Mouse (Mus musculus) monocyte, adult 2 months (primary cell): ENCODE results near the gene Gm9821.

ENCODE experiments used
- DNase-seq, 2 experiments: peaks; one replicate each; pipeline ENCODE4 v3.0.0; 2022; ENCODE audit warnings: low spot score in 2 of 2, low read depth in 1 of 2

Gene Gm9821

GRCm38 (mm10) chr2:91947397-91948150, 2.1 kb downstream of the Gm9821 start:
- DNase-seq: peak; percentile 67 to 74

GRCm38 (mm10) chr2:91948151-91948509, 2.6 kb downstream of the Gm9821 start:
- peak in 1 of 2 experiments; percentile 23 for DNase-seq

GRCm38 (mm10) chr2:91948792-91949241, 3.3 kb downstream of the Gm9821 start:
- no peak for DNase-seq

- peak in 1 of 2 experiments; percentile 28 for DNase-seq
These were observed 4.1 kb downstream of the Gm9821 start for GRCm38 (mm10) chr2:91949411-91950274.

- no peak for DNase-seq
These were observed 5.0 kb downstream of the Gm9821 start for GRCm38 (mm10) chr2:91950275-91951085.

GRCm38 (mm10) chr2:91953825-91954224, 8.3 kb downstream of the Gm9821 start:
- DNase-seq: no peak

- DNase-seq: no peak
These were observed 9.7 kb downstream of the Gm9821 start for GRCm38 (mm10) chr2:91955121-91955591.

GRCm38 (mm10) chr2:91955875-91956274, 10.4 kb downstream of the Gm9821 start:
- no peak for DNase-seq

GRCm38 (mm10) chr2:91957096-91957495, 11.6 kb downstream of the Gm9821 start:
- no peak for DNase-seq

GRCm38 (mm10) chr2:91958049-91958448, 12.5 kb downstream of the Gm9821 start:
- no peak for DNase-seq

GRCm38 (mm10) chr2:91958701-91959457, 13.4 kb downstream of the Gm9821 start:
- no peak for DNase-seq

GRCm38 (mm10) chr2:91959544-91960410, 14.3 kb downstream of the Gm9821 start:
- DNase-seq: no peak

GRCm38 (mm10) chr2:91960459-91960858, 15.0 kb downstream of the Gm9821 start:
- DNase-seq: no peak

GRCm38 (mm10) chr2:91961901-91962761, 16.6 kb downstream of the Gm9821 start:
- no peak for DNase-seq

- no peak for DNase-seq
These were observed 17.4 kb downstream of the Gm9821 start for GRCm38 (mm10) chr2:91962864-91963401.

GRCm38 (mm10) chr2:91963443-91963932, 18.0 kb downstream of the Gm9821 start:
- DNase-seq: peak; percentile 93 to 97

GRCm38 (mm10) chr2:91964610-91965204, 19.2 kb downstream of the Gm9821 start:
- DNase-seq: no peak

- peak; percentile 52 to 72 for DNase-seq
These were observed 19.9 kb downstream of the Gm9821 start for GRCm38 (mm10) chr2:91965417-91965816.
